Mouse (Mus musculus) heart, embryonic 15.5 days (tissue): ENCODE results near the gene Birc6. TPM values are rescaled to one million over a fixed set of nuclear protein-coding genes. Genes with fewer than 3 reads are reported as not detected.
"Not testable (repeated sequence)": the region's sequence is repeated elsewhere in the genome, so short reads cannot be mapped to it uniquely, and the experiment has no call there.

Experiments
- ATAC-seq: fragments of 200-750 bp; cut with Nextera tagmentation; replicated peaks from 2 replicates; pipeline ENCODE4 v1.8.0; 2017; ENCODE audit warnings: low read depth, moderate TSS enrichment; ENCODE audit not compliant: insufficient number of reproducible peaks, insufficient read depth, low FRiP score
- H3K27ac ChIP-seq: fragments of 300-500 bp; sonication (generic); 2 replicates; pipeline ENCODE4 v1.5.1; 2015; ENCODE audit warnings: mild to moderate bottlenecking, inconsistent platforms
- H3K27me3 ChIP-seq: fragments of 300-500 bp; sonication (generic); 2 replicates; pipeline ENCODE4 v1.6.1; 2015; ENCODE audit warnings: inconsistent platforms
- H3K36me3 ChIP-seq: fragments of 300-500 bp; sonication (generic); 2 replicates; pipeline ENCODE4 v1.6.1; 2015; ENCODE audit warnings: mild to moderate bottlenecking, inconsistent platforms
- H3K4me1 ChIP-seq: fragments of 300-500 bp; sonication (generic); replicated peaks from 2 replicates; pipeline ENCODE4 v1.6.1; 2015; ENCODE audit warnings: inconsistent platforms
- H3K4me2 ChIP-seq: fragments of 300-500 bp; sonication (generic); 2 replicates; pipeline ENCODE4 v1.6.1; 2015; ENCODE audit warnings: inconsistent platforms, mild to moderate bottlenecking, moderate library complexity
- H3K4me3 ChIP-seq: fragments of 300-500 bp; sonication (generic); 2 replicates; pipeline ENCODE4 v1.5.1; 2015; ENCODE audit warnings: mild to moderate bottlenecking, inconsistent platforms
- H3K9ac ChIP-seq: fragments of 300-500 bp; sonication (generic); 2 replicates; pipeline ENCODE4 v1.6.1; 2015; ENCODE audit warnings: mild to moderate bottlenecking, inconsistent platforms
- H3K9me3 ChIP-seq: fragments of 300-500 bp; sonication (generic); replicated peaks from 2 replicates; pipeline ENCODE4 v1.6.1; 2016; ENCODE audit warnings: inconsistent platforms
- WGBS: fragments of 180-500 bp; shearing (Covaris S2); methylation state at CpG from one replicate; pipeline ENCODE4 v1.1.7; 2015; ENCODE audit warnings: mixed read lengths; 5-methylcytosine and 5-hydroxymethylcytosine counted together
- polyA plus RNA-seq: library from polyadenylated mRNA; unstranded; fragments of >200 nt; fragmentation: Nextera tagmentation; extraction: Ambion mirVana; gene quantifications from 2 replicates; pipeline ENCODE4 v1.2.1, GENCODE M21; 2015

Gene Birc6
- polyA plus RNA-seq, 1 experiment from 2014 or later, result 61.8 TPM

DNA sequence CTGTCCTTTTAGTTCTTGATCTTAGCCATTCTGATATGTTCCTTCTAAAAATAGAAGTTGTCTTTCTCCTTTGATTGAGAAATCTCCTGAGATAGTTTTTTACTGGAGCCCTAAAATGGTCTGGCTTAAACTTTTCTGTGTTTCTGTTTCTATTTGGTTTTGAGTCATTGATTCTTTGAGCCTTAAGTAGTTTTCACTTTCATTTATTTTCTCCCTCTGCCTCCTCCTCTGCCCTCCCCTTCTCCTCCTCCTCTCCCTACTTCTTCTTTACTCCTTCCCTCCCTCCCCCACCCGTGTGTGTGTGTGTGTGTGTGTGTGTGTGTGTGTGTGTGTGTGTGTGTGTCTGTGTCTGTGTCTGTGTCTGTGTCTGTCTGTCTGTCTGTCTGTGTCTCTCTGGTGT is 139.9 kb downstream of the Birc6 start:
- Histone ChIP-seq H3K4me3 (no peak overlapping the region), H3K9me3 (no peaks in the 10 kb centered on the region), H3K4me1 (no peaks in the 10 kb centered on the region; the same call in 1 of the 2 replicates), H3K27me3 (no peaks in the 10 kb centered on the region), H3K36me3 (peaks cover 43% of the 10 kb centered on the region), H3K27ac (no peak overlapping the region), H3K4me2 (no peak overlapping the region), H3K9ac (no peak overlapping the region)
- no CpG with 5 or more reads among the region's 1 CpGs for WGBS
- ATAC-seq, result no peak

DNA sequence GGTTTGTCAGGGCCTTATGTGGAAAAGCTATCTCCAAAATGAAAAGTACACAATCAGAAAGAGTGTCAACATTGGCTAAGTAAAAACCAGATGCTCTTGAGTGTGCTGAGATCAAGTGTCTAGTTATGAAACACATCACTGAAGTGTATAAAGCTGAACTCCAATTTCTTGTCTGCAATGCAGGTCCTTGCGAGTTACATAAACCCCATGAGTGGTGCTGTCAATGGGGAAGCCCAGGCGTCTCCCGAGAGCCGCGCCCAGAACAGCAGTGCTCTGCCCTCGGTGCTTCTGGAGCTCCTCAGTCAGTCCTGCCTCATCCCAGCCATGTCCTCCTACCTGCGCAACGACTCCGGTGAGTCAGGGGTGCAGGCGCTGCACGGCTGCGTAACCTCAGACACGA is 141.9 kb downstream of the Birc6 start:
- H3K36me3 ChIP-seq, result peaks cover 30% of the 10 kb centered on the region
- WGBS, result 89% methylated on average over 13 of the region's 13 CpGs
- no peak for ATAC-seq

DNA sequence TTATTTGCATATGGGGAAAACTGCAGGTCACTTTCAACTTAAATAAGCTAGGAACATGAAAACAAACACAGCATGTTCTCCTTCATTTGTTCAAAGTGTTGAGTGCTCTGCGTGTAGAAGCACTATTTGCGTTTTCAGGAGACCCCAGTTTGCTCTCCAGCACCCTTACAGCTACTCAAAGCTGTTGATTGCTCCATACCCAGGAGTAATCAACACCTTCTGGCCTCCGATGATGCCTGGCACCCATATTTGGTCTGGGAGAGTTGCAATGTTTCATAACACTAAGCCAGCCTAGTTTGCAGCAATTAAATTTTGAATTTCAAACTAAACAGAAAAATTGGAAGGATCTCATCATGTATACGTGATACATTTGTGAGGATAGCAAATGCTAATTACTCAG is 144.4 kb downstream of the Birc6 start:
- no peaks in the 10 kb centered on the region for H3K27me3 ChIP-seq
- 56% methylated on average over 4 of the region's 4 CpGs for WGBS
- no peak for ATAC-seq

More for the DNA sequence above, 141.9 kb downstream of the Birc6 start:
- Histone ChIP-seq H3K4me3 (no peak overlapping the region), H3K27ac (no peak overlapping the region), H3K9me3 (no peaks in the 10 kb centered on the region), H3K9ac (no peak overlapping the region), H3K4me2 (no peak overlapping the region), H3K4me1 (no peaks in the 10 kb centered on the region; the same call in 1 of the 2 replicates), H3K27me3 (no peaks in the 10 kb centered on the region)

DNA sequence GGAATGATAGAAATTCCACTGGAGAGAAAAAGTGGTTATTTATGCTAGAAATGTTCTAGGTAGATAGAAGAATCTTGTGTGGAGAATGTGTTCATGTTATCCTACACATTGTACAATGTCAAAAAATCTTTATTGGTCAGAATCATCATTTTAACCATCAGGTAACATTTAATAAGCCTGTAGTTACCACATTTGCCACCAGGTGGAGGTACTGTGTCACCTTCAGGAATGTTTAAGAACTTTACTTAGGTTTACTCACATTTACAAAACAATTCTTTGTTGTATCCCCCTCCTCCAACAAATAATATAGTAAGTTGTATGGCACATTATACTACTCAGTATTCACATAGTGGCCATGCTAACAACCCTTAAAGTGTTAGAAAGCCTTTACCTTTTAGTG is 145.2 kb downstream of the Birc6 start:
- Histone ChIP-seq H3K27me3 (no peaks in the 10 kb centered on the region), H3K4me2 (no peak overlapping the region), H3K4me1 (no peaks in the 10 kb centered on the region; the same call in 1 of the 2 replicates), H3K9ac (no peak overlapping the region), H3K36me3 (peaks cover 41% of the 10 kb centered on the region), H3K9me3 (no peaks in the 10 kb centered on the region), H3K4me3 (no peak overlapping the region), H3K27ac (no peak overlapping the region)
- ATAC-seq, result no peak

More for the DNA sequence above, 144.4 kb downstream of the Birc6 start:
- H3K9me3 ChIP-seq, result no peaks in the 10 kb centered on the region
- no peaks in the 10 kb centered on the region; the same call in 1 of the 2 replicates for H3K4me1 ChIP-seq
- H3K36me3 ChIP-seq, result peaks cover 36% of the 10 kb centered on the region
- no peak overlapping the region for H3K4me2 ChIP-seq
- no peak overlapping the region for H3K4me3 ChIP-seq
- H3K27ac ChIP-seq, result no peak overlapping the region; the same call in 1 of the 2 replicates
- no peak overlapping the region for H3K9ac ChIP-seq

DNA sequence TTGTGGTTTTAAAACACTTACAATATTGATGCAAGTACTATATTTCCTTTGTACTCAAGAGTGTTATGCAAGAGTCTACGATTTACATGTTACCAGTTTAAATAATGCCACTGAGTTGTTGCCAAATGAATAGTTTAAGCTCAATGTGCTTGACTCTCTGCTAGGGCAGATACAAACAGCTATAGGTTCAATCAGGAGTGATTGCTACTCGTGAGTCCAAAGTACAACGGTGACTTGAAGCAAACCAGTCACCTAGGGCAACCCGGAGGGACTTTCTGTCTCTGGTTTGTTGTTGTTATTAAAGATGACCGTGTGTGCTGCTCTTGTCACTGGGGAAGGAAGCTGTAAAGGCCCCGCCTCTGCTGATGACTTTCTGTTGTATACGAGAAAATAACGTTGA is 150.0 kb downstream of the Birc6 start:
- 88% methylated on average over 8 of the region's 8 CpGs for WGBS
- Histone ChIP-seq H3K36me3 (peaks cover 33% of the 10 kb centered on the region), H3K27ac (no peak overlapping the region), H3K4me3 (no peak overlapping the region), H3K9ac (no peak overlapping the region), H3K9me3 (no peaks in the 10 kb centered on the region), H3K4me2 (no peak overlapping the region), H3K4me1 (no peaks in the 10 kb centered on the region), H3K27me3 (no peaks in the 10 kb centered on the region)
- no peak for ATAC-seq

DNA sequence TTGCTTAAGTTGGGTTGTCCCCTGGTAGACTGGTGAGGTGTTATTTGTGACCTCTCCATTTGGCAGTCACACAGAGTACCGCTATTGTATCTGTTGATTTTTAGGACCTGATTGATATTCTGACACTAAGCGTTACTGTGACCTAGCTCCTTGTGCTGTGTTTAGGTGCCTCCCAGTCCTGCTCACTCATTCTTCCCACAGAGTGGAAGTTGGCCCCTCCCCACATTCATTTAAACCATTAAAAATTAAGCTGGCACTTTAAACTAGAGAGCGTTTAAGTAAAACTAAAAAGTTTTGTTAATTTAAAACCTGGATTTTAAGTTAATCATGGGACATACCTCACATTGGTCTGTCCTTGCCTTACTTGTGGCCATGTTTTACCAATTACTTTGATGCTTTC is 156.8 kb downstream of the Birc6 start:
- 86% methylated on average over 3 of the region's 3 CpGs for WGBS
- Histone ChIP-seq H3K9ac (no peak overlapping the region), H3K4me2 (no peak overlapping the region), H3K9me3 (no peaks in the 10 kb centered on the region), H3K36me3 (peaks cover 26% of the 10 kb centered on the region), H3K27ac (no peak overlapping the region), H3K27me3 (no peaks in the 10 kb centered on the region), H3K4me1 (no peaks in the 10 kb centered on the region), H3K4me3 (no peak overlapping the region)
- no peak for ATAC-seq

DNA sequence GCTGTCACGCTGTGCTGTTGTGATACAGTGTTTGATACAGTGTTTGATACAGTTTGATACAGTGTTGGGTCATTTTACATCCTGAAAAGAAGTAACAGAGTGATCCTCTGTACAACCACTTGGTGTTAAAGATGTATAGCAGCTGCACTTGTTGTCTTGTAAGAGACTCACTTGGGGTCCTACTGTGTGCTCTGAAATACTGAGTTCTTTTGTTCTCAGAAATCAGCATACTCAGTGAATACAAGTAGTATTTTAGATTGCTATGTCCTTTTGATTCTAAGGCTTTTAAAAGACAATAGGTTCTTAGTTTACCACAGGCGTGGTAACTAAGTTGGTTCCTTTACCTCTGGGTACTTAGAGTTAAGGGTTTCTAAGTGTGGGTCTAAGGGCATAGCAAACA is 160.5 kb downstream of the Birc6 start:
- no peak overlapping the region for H3K4me2 ChIP-seq
- H3K9ac ChIP-seq, result no peak overlapping the region
- no peak overlapping the region for H3K4me3 ChIP-seq
- no peaks in the 10 kb centered on the region for H3K27me3 ChIP-seq
- H3K4me1 ChIP-seq, result no peaks in the 10 kb centered on the region
- no peak for ATAC-seq
- peaks cover 51% of the 10 kb centered on the region for H3K36me3 ChIP-seq
- no peak overlapping the region for H3K27ac ChIP-seq
- WGBS, result 93% methylated on average over 2 of the region's 2 CpGs
- no peaks in the 10 kb centered on the region for H3K9me3 ChIP-seq

DNA sequence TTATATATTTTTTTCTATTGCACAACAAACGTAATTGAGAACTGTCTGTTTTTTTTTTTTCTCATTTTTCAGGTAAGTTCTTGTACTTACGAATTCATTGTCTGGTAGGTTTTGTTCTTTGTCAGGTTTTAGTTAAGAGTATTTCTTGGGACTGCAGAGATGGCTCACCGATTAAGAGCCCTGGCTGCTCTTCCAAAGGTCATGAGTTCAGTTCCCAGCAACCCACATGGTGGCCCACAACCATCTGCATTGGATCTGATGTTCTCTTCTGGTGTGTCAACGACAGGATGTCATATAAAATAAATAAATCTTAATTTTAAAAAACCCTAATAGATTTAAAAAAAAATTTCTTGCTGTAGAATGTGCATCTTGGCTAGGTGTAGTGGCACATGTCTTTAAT is 161.3 kb downstream of the Birc6 start:
- ATAC-seq, result no peak
- Histone ChIP-seq H3K4me3 (no peak overlapping the region), H3K27ac (no peak overlapping the region), H3K36me3 (peaks cover 55% of the 10 kb centered on the region), H3K4me2 (no peak overlapping the region), H3K27me3 (no peaks in the 10 kb centered on the region), H3K4me1 (no peaks in the 10 kb centered on the region), H3K9me3 (no peaks in the 10 kb centered on the region), H3K9ac (no peak overlapping the region)
- WGBS, result 89% methylated on average over 4 of the region's 4 CpGs

DNA sequence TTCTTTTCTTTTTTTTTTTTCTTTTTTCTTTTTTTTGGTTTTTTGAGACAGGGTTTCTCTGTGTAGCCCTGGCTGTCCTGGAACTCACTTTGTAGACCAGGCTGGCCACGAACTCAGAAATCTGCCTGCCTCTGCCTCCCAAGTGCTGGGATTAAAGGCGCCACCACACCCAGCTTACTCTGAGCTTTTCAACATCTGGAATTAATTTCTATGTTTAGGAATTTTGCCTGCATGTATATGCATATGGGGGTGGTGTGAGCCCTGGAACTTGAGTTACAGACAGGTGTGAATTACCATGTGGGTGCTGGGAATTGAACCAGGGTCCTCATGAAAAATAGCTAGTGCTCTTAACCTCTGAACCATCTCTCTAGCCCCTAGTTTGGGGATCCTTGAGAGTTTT is 173.6 kb downstream of the Birc6 start:
- H3K9me3 ChIP-seq, H3K4me2 ChIP-seq, H3K9ac ChIP-seq, H3K4me1 ChIP-seq, H3K27ac ChIP-seq, H3K4me3 ChIP-seq, ATAC-seq, H3K27me3 ChIP-seq: not testable (repeated sequence)
- peaks cover 62% of the 10 kb centered on the region for H3K36me3 ChIP-seq
- WGBS, result 91% methylated on average over 2 of the region's 2 CpGs

DNA sequence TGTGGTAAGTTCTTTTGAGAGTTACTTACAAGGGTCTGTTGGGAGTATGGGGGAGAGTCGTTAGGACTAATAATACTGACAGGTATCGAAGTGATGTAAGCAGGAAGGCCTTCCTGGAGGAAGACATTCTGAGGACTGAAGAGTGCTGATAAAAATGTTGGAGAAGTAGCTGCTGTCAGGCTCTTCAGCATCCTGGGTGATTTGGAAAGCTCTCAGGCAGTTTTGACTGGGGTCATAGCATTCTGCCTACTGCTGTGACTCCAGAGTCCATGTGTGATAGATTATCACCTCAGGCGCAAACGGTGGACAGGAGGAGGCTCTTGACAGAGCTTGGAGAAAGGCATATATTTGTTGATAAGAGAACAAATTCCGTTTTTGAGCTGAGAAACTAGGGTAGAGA is 177.4 kb downstream of the Birc6 start:
- Histone ChIP-seq H3K9me3 (no peaks in the 10 kb centered on the region), H3K27ac (no peak overlapping the region), H3K4me3 (no peak overlapping the region), H3K36me3 (peaks cover 25% of the 10 kb centered on the region), H3K27me3 (no peaks in the 10 kb centered on the region), H3K4me2 (no peak overlapping the region), H3K4me1 (no peaks in the 10 kb centered on the region), H3K9ac (no peak overlapping the region)
- no peak for ATAC-seq
- 69% methylated on average over 5 of the region's 5 CpGs for WGBS

DNA sequence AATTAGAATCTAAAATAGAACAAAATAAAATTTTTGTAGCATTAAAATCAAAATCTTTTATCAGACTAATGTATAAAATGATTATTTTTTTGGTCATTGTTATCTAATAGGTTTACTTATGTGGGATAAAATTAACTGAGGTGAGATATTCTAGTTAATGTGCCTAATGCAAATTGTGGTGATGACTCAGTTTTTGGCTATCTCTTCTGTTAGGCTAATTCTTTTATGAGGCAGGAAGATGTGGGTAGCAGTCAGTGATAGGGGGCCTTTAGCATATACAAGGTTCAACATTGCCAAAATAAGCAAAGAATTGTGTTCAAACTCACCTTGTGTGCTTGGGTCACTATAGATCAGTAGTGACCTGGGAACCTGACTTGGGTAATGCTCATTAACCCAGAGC is 178.5 kb downstream of the Birc6 start:
- Histone ChIP-seq H3K4me3 (no peak overlapping the region), H3K27ac (no peak overlapping the region), H3K4me1 (no peaks in the 10 kb centered on the region), H3K27me3 (no peaks in the 10 kb centered on the region), H3K9ac (no peak overlapping the region), H3K4me2 (no peak overlapping the region), H3K9me3 (no peaks in the 10 kb centered on the region), H3K36me3 (peaks cover 16% of the 10 kb centered on the region)
- ATAC-seq, result no peak

DNA sequence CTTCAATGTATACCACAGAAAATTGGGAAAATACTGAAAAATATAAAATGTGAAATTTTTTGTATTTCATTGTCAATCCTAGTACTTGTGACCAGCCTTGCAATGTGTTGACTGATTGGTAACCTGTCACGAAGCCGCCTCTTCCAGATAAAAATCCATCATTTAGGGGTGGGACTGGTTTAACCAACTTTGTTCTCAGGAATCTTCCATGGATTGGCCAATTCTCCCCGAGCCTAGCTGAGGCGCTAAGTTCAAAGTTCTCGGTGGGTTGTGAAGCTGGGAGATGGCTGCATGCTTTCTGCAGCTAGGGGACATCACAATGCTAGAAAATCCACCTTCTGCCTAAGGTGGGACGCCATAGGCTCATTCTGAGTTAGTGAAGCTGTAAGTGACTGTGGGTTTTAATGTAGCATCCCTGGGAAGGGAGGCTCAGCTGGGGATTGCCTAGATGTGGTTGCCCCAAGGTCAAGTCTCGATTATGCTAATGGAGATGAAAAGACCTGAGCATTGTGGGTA is 179.6 kb downstream of the Birc6 start:
- no peak overlapping the region for H3K9ac ChIP-seq
- H3K4me1 ChIP-seq, result no peaks in the 10 kb centered on the region
- H3K4me2 ChIP-seq, result no peak overlapping the region
- ATAC-seq, result no peak
- H3K36me3 ChIP-seq, result peaks cover 10% of the 10 kb centered on the region; the same call in 1 of the 2 replicates
- H3K27ac ChIP-seq, result no peak overlapping the region
- WGBS, result 81% methylated on average over 7 of the region's 7 CpGs
- H3K27me3 ChIP-seq, result no peaks in the 10 kb centered on the region
- no peak overlapping the region for H3K4me3 ChIP-seq
- H3K9me3 ChIP-seq, result no peaks in the 10 kb centered on the region
